Mouse (Mus musculus) megakaryocyte, embryonic 14.5 days (primary cell): ENCODE results near the gene Rtl10.

Experiments used
- FLI1 ChIP-seq: IDR thresholded peaks from 2 replicates; pipeline ENCODE4 v1.6.1; 2012; ENCODE audit warnings: low read length, inconsistent platforms, mixed read lengths
- GATA1 ChIP-seq: IDR thresholded peaks from 3 replicates; pipeline ENCODE4 v1.6.1; 2012; ENCODE audit warnings: mixed read lengths, low read length, inconsistent platforms, borderline replicate concordance

DNA sequence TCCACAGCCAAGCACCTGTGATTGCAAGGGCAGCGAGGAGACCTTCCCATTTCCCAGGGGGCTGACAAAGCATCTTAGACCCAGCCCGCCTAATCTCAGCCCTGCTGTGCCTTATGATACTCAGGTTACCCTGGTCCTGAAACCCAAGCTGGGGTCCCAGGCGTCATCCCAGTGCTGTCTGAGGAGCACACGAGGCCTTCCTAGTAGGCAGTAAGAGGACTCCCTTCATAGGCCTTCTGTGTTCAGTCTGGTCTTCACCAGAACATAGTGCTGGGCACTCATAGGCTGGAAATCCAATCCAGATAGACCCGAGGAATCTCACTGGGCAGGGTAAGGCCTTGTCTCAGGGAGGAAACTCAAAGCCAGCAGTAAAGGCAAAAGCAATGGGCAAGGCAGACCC is 14.9 kb upstream of the Rtl10 start:
- no peak for TF ChIP-seq GATA1
- no peak for TF ChIP-seq FLI1
